Mouse (Mus musculus): ENCODE data around the gene Ep400.

DNA sequence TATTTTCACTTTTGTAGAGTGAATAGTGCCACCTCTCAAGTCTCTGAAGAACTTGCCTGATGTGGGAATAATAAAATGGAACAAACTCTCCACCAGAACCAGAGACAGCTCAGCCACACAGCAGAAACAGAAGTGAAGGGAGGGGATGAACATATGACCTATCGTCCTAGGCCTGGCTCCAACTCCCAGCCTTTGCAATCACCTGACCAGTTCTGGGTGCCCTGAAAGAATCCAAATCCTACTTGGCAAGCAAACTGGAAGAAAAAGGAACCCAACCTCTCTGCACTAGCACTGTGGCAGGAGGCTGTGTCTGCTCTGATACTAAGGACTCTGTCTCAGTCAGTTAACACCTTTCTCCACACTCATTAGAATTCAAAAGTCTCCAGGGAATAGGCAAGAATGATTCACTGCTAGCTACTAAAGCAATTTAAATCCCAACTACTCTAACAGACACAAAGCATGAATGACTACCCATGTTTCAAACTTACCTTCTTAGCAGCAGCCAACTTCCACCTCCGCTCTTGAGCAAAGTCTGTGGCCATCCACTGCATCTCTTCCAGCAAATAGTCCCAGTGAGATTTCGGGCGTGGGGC lies 37.2 kb downstream of the Ep400 start:
- TF ChIP-seq CTCF (conservative IDR thresholded peaks at IDR 0.05; ENCODE audit: low read length) (no peak), NANOG (IDR thresholded peaks at IDR 0.05; ENCODE audit: borderline replicate concordance, low read length) (no peak)

All from E14TG2a.4 (cell line).